Mouse (Mus musculus) cerebellum, adult 11 months (tissue): ENCODE measurements around the gene Eef2k.
"Not testable (repeated sequence)": the region's sequence is repeated elsewhere in the genome, so short reads cannot be mapped to it uniquely, and the experiment has no call there.

Experiments
- DNase-seq: peaks from one replicate; pipeline ENCODE4 v3.0.0; 2022

The Eef2k gene

DNA sequence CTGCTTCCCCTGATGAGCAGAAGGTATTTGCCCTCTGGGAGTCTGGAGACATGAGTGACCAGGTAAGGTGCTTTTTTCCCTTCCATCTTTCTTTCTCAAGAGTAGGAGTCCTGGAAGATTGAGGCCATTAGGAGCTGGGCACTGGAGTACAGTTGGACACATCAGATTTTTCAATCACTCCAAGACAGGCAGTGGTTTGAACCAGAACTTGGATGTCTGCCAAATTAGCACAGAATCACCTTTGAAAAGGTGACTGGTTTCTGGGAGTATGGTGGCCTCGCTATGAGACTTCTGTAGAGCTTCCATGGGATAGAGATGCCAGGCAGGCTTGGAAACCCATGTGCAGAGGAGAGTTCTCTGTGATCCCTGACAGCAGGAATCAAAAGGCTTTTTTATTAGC lies 99.9 kb downstream of the Eef2k start:
- DNase-seq = no peak

DNA sequence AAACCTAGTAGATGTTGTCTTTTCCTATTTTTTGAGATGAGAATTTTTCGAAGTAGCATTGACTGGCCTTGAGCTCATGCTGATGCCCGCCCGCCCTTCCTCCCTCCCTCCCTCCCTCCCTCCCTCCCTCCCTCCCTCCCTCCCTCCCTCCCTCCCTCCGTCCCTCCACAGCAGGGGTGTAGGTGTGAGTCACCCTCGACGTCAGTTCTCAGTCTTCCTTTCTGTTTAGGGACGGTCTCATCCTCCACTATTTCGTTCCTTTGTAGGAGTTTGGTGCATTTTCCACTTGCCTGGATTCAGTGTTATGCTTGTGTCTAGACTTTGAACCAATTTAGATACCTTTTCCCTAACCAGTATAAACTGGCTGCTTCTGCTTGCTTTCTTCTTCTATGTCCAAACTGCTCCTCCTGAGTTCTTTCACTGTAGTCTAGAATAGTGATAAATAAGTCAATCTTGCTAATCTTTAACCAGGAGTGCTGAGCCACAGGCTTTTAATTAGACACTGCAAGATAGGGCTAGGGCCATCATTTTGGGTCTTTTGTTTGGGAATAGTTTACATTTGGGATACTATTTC lies 101.4 kb downstream of the Eef2k start:
- no peak for DNase-seq

GRCm38 (mm10) chr7:120953591-120953990 lies 111.0 kb downstream of the Eef2k start:
- not testable (repeated sequence) for DNase-seq
